Mouse (Mus musculus) 3T3-L1 (cell line): ENCODE measurements around the gene Pitpnm2.

Source experiments
- DNase-seq: peaks from one replicate; pipeline ENCODE4 v3.0.0-alpha.2; 2015; ENCODE audit warnings: low read depth, low spot score

The Pitpnm2 gene

GRCm38 (mm10) chr5:124182097-124182496 is 67.5 kb downstream of the Pitpnm2 start:
- no peak for DNase-seq

- no peak for DNase-seq
Observed at GRCm38 (mm10) chr5:124180500-124181167, 68.9 kb downstream of the Pitpnm2 start.

- no peak for DNase-seq
Observed at GRCm38 (mm10) chr5:124179411-124179810, 70.1 kb downstream of the Pitpnm2 start.

GRCm38 (mm10) chr5:124176726-124177132 is 72.8 kb downstream of the Pitpnm2 start:
- DNase-seq = no peak

GRCm38 (mm10) chr5:124175138-124175537 is 74.4 kb downstream of the Pitpnm2 start:
- DNase-seq = peak; percentile 81

GRCm38 (mm10) chr5:124173012-124173985 is 76.3 kb downstream of the Pitpnm2 start:
- DNase-seq = no peak

GRCm38 (mm10) chr5:124172246-124172645 is 77.3 kb downstream of the Pitpnm2 start:
- DNase-seq = no peak

GRCm38 (mm10) chr5:124171781-124172180 is 77.8 kb downstream of the Pitpnm2 start:
- DNase-seq = peak; percentile 81

GRCm38 (mm10) chr5:124169224-124169621 is 80.3 kb downstream of the Pitpnm2 start:
- no peak for DNase-seq

- peak; percentile 74 for DNase-seq
Observed at GRCm38 (mm10) chr5:124168428-124169223, 80.9 kb downstream of the Pitpnm2 start.

GRCm38 (mm10) chr5:124167621-124168020 is 81.9 kb downstream of the Pitpnm2 start:
- DNase-seq = no peak

- no peak for DNase-seq
Observed at GRCm38 (mm10) chr5:124166741-124167140, 82.8 kb downstream of the Pitpnm2 start.

GRCm38 (mm10) chr5:124165622-124166570 is 83.7 kb downstream of the Pitpnm2 start:
- no peak for DNase-seq

- DNase-seq = peak; percentile 65
Observed at GRCm38 (mm10) chr5:124163445-124163844, 86.1 kb downstream of the Pitpnm2 start.

GRCm38 (mm10) chr5:124162577-124162976 is 87.0 kb downstream of the Pitpnm2 start:
- DNase-seq = peak; percentile 84

- DNase-seq = no peak
Observed at GRCm38 (mm10) chr5:124161831-124162230, 87.7 kb downstream of the Pitpnm2 start.

- DNase-seq = no peak
Observed at GRCm38 (mm10) chr5:124159453-124159852, 90.1 kb downstream of the Pitpnm2 start.

- DNase-seq = no peak
Observed at GRCm38 (mm10) chr5:124158305-124158704, 91.3 kb downstream of the Pitpnm2 start.

- DNase-seq = no peak
Observed at GRCm38 (mm10) chr5:124155943-124156342, 93.6 kb downstream of the Pitpnm2 start.

GRCm38 (mm10) chr5:124152734-124153133 is 96.8 kb downstream of the Pitpnm2 start:
- DNase-seq = no peak

GRCm38 (mm10) chr5:124150895-124151294 is 98.7 kb downstream of the Pitpnm2 start:
- no peak for DNase-seq
